Mouse (Mus musculus) CH12.LX (cell line): ENCODE results near the gene Nkrf. TPM values are rescaled to one million over a fixed set of nuclear protein-coding genes. Genes with fewer than 3 reads are reported as not detected.
"Not testable (repeated sequence)": the region's sequence is repeated elsewhere in the genome, so short reads cannot be mapped to it uniquely, and the experiment has no call there.

ENCODE experiments used
- DNase-seq: peaks from one replicate; pipeline ENCODE4 v3.0.0-alpha.2; 2013; ENCODE audit errors: extremely low read depth
- H3K27ac ChIP-seq: 2 replicates; pipeline ENCODE4 v1.5.1; 2012; ENCODE audit warnings: low read depth, mild to moderate bottlenecking, control low read depth, moderate library complexity; ENCODE audit not compliant: insufficient read depth
- H3K27me3 ChIP-seq: replicated peaks from 2 replicates; pipeline ENCODE3; 2012; ENCODE audit warnings: inconsistent platforms
- H3K36me3 ChIP-seq, 2 experiments: replicated peaks in 1 of 2; 2 replicates each; pipeline versions ENCODE3 to v1.6.1; 2012; ENCODE audit warnings: inconsistent platforms in 1 of 2, low read length in 1 of 2, mild to moderate bottlenecking in 1 of 2, mixed read lengths in 1 of 2, moderate library complexity in 1 of 2; ENCODE audit not compliant: control insufficient read depth in 1 of 2, insufficient read depth in 1 of 2
- H3K4me1 ChIP-seq, 2 experiments: 2 replicates each; pipeline ENCODE4 v1.6.1; 2012; ENCODE audit warnings: inconsistent platforms in 1 of 2, moderate library complexity in 1 of 2; ENCODE audit not compliant: insufficient read depth in 2 of 2, control insufficient read depth in 1 of 2
- H3K4me2 ChIP-seq: 2 replicates; pipeline ENCODE4 v1.6.1; 2012; ENCODE audit warnings: low read depth, mild to moderate bottlenecking, control low read depth; ENCODE audit not compliant: poor library complexity, insufficient read depth, severe bottlenecking
- H3K4me3 ChIP-seq, 3 experiments: fragments of 150-350 bp in 1 of 3; sonication (generic) in 1 of 3; replicated peaks in 1 of 3; 2 replicates each; pipeline versions ENCODE3 to v1.5.1; 2011 to 2012; ENCODE audit warnings: low read depth in 2 of 3, low read length in 2 of 3, mild to moderate bottlenecking in 2 of 3, moderate library complexity in 2 of 3, control low read depth in 1 of 3, improper control_type of control experiment in 1 of 3, inconsistent platforms in 1 of 3, mixed read lengths in 1 of 3; ENCODE audit not compliant: poor library complexity in 1 of 3
- H3K79me2 ChIP-seq: replicated peaks from 2 replicates; pipeline ENCODE4 v1.6.1; 2012; ENCODE audit warnings: mild to moderate bottlenecking, moderate library complexity; ENCODE audit not compliant: control insufficient read depth, poor library complexity, insufficient read depth, severe bottlenecking; ENCODE audit errors: extremely low read depth
- H3K9ac ChIP-seq: 2 replicates; pipeline ENCODE4 v1.6.1; 2012; ENCODE audit warnings: low read depth, mild to moderate bottlenecking, control low read depth, moderate library complexity; ENCODE audit not compliant: insufficient read depth
- H3K9me3 ChIP-seq: replicated peaks from 2 replicates; pipeline ENCODE3; 2012; ENCODE audit warnings: low read length, inconsistent platforms, mixed read lengths
- BHLHE40 ChIP-seq: IDR thresholded peaks from 2 replicates; pipeline ENCODE4 v1.6.1; 2011; ENCODE audit warnings: mild to moderate bottlenecking, low read depth, low read length, improper control_type of control experiment
- CHD2 ChIP-seq: IDR thresholded peaks from 2 replicates; pipeline ENCODE4 v1.6.1; 2011; ENCODE audit warnings: low read length, improper control_type of control experiment
- CTCF ChIP-seq, 2 experiments: IDR thresholded peaks in 1 of 2; conservative IDR thresholded peaks in 1 of 2; 2 replicates each; pipeline ENCODE4 v1.5.1; 2011 to 2012; ENCODE audit warnings: low read depth in 2 of 2, low read length in 2 of 2, improper control_type of control experiment in 1 of 2, inconsistent platforms in 1 of 2, mild to moderate bottlenecking in 1 of 2, moderate library complexity in 1 of 2
- IRF4 ChIP-seq: IDR thresholded peaks from 2 replicates; pipeline ENCODE4 v1.6.1; 2014; ENCODE audit warnings: low read depth, mild to moderate bottlenecking, inconsistent platforms, low read length, improper control_type of control experiment
- JUN ChIP-seq: IDR thresholded peaks from 2 replicates; pipeline ENCODE4 v1.6.1; 2011; ENCODE audit warnings: low read depth, mild to moderate bottlenecking, low read length, improper control_type of control experiment, moderate library complexity; ENCODE audit not compliant: insufficient read depth
- JUND ChIP-seq: conservative IDR thresholded peaks from 2 replicates; pipeline ENCODE4 v1.6.1; 2011; ENCODE audit warnings: low read depth, low read length, improper control_type of control experiment
- MAX ChIP-seq: IDR thresholded peaks from 2 replicates; pipeline ENCODE4 v1.6.1; 2011; ENCODE audit warnings: low read length, improper control_type of control experiment
- MAZ ChIP-seq: IDR thresholded peaks from 2 replicates; pipeline ENCODE4 v1.6.1; 2012; ENCODE audit warnings: low read depth, mild to moderate bottlenecking, inconsistent platforms, low read length, improper control_type of control experiment, moderate library complexity
- MYC ChIP-seq: IDR thresholded peaks from 2 replicates; pipeline ENCODE4 v1.6.1; 2011; ENCODE audit warnings: low read depth, mild to moderate bottlenecking, improper control_type of control experiment, low read length
- PAX5 ChIP-seq: IDR thresholded peaks from 2 replicates; pipeline ENCODE4 v1.6.1; 2012; ENCODE audit warnings: low read length, inconsistent platforms, mixed read lengths
- SIN3A ChIP-seq: IDR thresholded peaks from 2 replicates; pipeline ENCODE4 v1.6.1; 2012; ENCODE audit warnings: low read length, improper control_type of control experiment, inconsistent platforms
- SMC3 ChIP-seq: IDR thresholded peaks from 2 replicates; pipeline ENCODE4 v1.6.1; 2011; ENCODE audit warnings: low read depth, low read length, improper control_type of control experiment
- TCF12 ChIP-seq: IDR thresholded peaks from 2 replicates; pipeline ENCODE4 v1.6.1; 2014; ENCODE audit warnings: low read depth, mild to moderate bottlenecking, inconsistent platforms, low read length, improper control_type of control experiment
- UBTF ChIP-seq: IDR thresholded peaks from 2 replicates; pipeline ENCODE4 v1.6.1; 2012; ENCODE audit warnings: low read depth, mild to moderate bottlenecking, inconsistent platforms, low read length, improper control_type of control experiment, moderate library complexity
- ZKSCAN1 ChIP-seq: IDR thresholded peaks from 2 replicates; pipeline ENCODE4 v1.6.1; 2012; ENCODE audit warnings: low read depth, inconsistent platforms, low read length, improper control_type of control experiment, borderline replicate concordance
- ZNF384 ChIP-seq: IDR thresholded peaks from 2 replicates; pipeline ENCODE4 v1.6.1; 2012; ENCODE audit warnings: low read depth, low read length, improper control_type of control experiment, inconsistent platforms
- dilution Hi-C: fragments of 300-500 bp; cut with MboI; formaldehyde crosslinking; loops from 2 replicates; pipeline ENCODE4 v1.14.3; 2020; ENCODE audit warnings: low sequenced_read_pairs; ENCODE audit not compliant: extremely low pct_unique_long_range_greater_than_20kb, extremely low pct_ligation_motif_present
- in situ Hi-C: fragments of 300-500 bp; cut with MboI; formaldehyde crosslinking; loops from 3 replicates; pipeline ENCODE4 v1.14.3; 2019; ENCODE audit warnings: low sequenced_read_pairs, low pct_ligation_motif_present, low pct_unique_long_range_greater_than_20kb, mixed read lengths
- polyA plus RNA-seq: library from polyadenylated mRNA; unstranded; fragments of >175 nt; gene quantifications from 2 replicates; pipeline ENCODE4 v1.2.1, GENCODE M21; 2012; ENCODE audit warnings: low read depth; ENCODE audit not compliant: insufficient read length
- total RNA-seq, 2 experiments: library from RNA; depleted of rRNA; stranded (reverse); fragments of 300-350 nt in 1 of 2; fragments of >200 nt in 1 of 2; gene quantifications; 2 replicates each; pipeline ENCODE4 v1.2.3; 2012 to 2014

Gene Nkrf
- total and polyA plus RNA-seq, 3 experiments = 7.0 to 19.7 (median 19.5) TPM

- no peak for TF ChIP-seq ZKSCAN1
- TF ChIP-seq CHD2 = peak; percentile 99
- peak; percentile 33; the same call in 1 of the 2 replicates for TF ChIP-seq JUN
- 0 out of 2 replicates have a peak, but pooled peaks have one; percentile 22 for TF ChIP-seq JUND
- peak; percentile 80; the same call in 1 of the 2 replicates for TF ChIP-seq MYC
- TF ChIP-seq SIN3A = peak; percentile 73; the same call in 1 of the 2 replicates
- TF ChIP-seq BHLHE40 = peak; percentile 66
- TF ChIP-seq MAZ = no peak
- TF ChIP-seq PAX5 = no peak
- TF ChIP-seq UBTF = no peak
- TF ChIP-seq IRF4 = no peak
- peak; percentile 92 for TF ChIP-seq TCF12
These were observed 543 bp upstream of the Nkrf start (continued) for GRCm38 (mm10) chrX:36903115-36903768.

- in situ Hi-C loops (loop anchor here (10.0 to 25.0 kb wide), 2 partner anchors 77 to 139 kb away; no protein-coding TSS in a partner anchor), dilution Hi-C loops (no loop called here)
- Histone ChIP-seq H3K4me2 (peak overlapping the region; percentile 78), H3K4me3 (peak overlapping the region; percentile 64 to 98 (median 70)), H3K79me2 (peaks cover 30% of the 10 kb centered on the region), H3K36me3 (no peaks in the 10 kb centered on the region), H3K9ac (peak overlapping the region; percentile 88), H3K4me1 (no peaks in the 10 kb centered on the region), H3K9me3 (no peaks in the 10 kb centered on the region), H3K27ac (no peak overlapping the region), H3K27me3 (no peaks in the 10 kb centered on the region)
- no peak for TF ChIP-seq MAX
- TF ChIP-seq ZNF384 = peak; percentile 46; the same call in 1 of the 2 replicates
- no peak for DNase-seq
These were observed 1.0 kb downstream of the Nkrf start for GRCm38 (mm10) chrX:36901655-36902054.

GRCm38 (mm10) chrX:36898931-36899330 is 3.8 kb downstream of the Nkrf start:
- not testable (repeated sequence) for H3K27ac ChIP-seq, H3K4me3 ChIP-seq, H3K36me3 ChIP-seq, H3K4me1 ChIP-seq
- TF ChIP-seq SMC3 (peak; percentile 18; the same call in 1 of the 2 replicates), CTCF (conservative IDR thresholded peaks at IDR 0.05 in 1 of 2, IDR thresholded peaks at IDR 0.05 in 1 of 2; ENCODE audit: low read depth in 2 of 2, low read length in 2 of 2) (peak in 1 of 2 experiments; percentile 57; a peak in 2 of 4 replicates)
- TF ChIP-seq, all 38 proteins: peak for 2; not testable (repeated sequence) for 36
- H3K27me3 ChIP-seq, H3K9me3 ChIP-seq, in situ Hi-C loops, H3K9ac ChIP-seq, dilution Hi-C loops, H3K4me2 ChIP-seq: not testable (repeated sequence)
- peaks cover 41% of the 10 kb centered on the region for H3K79me2 ChIP-seq
- peak; percentile 34 for DNase-seq
